Mouse (Mus musculus) midbrain, embryonic 15.5 days (tissue): ENCODE data around the gene Catsper3. TPM values are rescaled to one million over a fixed set of nuclear protein-coding genes. Genes with fewer than 3 reads are reported as not detected.

ENCODE experiments used
- ATAC-seq: fragments of 200-750 bp; cut with Nextera tagmentation; replicated peaks from 2 replicates; pipeline ENCODE4 v1.8.0; 2017; ENCODE audit warnings: moderate TSS enrichment
- H3K27ac ChIP-seq: fragments of 300-500 bp; sonication (generic); 2 replicates; pipeline ENCODE4 v1.5.1; 2015; ENCODE audit warnings: mild to moderate bottlenecking, inconsistent platforms
- H3K27me3 ChIP-seq: fragments of 300-500 bp; sonication (generic); replicated peaks from 2 replicates; pipeline ENCODE4 v1.6.1; 2015; ENCODE audit warnings: inconsistent platforms
- H3K36me3 ChIP-seq: fragments of 300-500 bp; sonication (generic); replicated peaks from 2 replicates; pipeline ENCODE4 v1.6.1; 2015; ENCODE audit warnings: inconsistent platforms
- H3K4me1 ChIP-seq: fragments of 300-500 bp; sonication (generic); 2 replicates; pipeline ENCODE4 v1.6.1; 2015; ENCODE audit warnings: inconsistent platforms
- H3K4me2 ChIP-seq: fragments of 300-500 bp; sonication (generic); 2 replicates; pipeline ENCODE4 v1.6.1; 2015; ENCODE audit warnings: inconsistent platforms, mild to moderate bottlenecking, moderate library complexity
- H3K4me3 ChIP-seq: fragments of 300-500 bp; sonication (generic); 2 replicates; pipeline ENCODE4 v1.5.1; 2015; ENCODE audit warnings: mild to moderate bottlenecking, inconsistent platforms
- H3K9ac ChIP-seq: fragments of 300-500 bp; sonication (generic); 2 replicates; pipeline ENCODE4 v1.6.1; 2015; ENCODE audit warnings: mild to moderate bottlenecking, inconsistent platforms
- H3K9me3 ChIP-seq: fragments of 300-500 bp; sonication (generic); 2 replicates; pipeline ENCODE4 v1.6.1; 2016; ENCODE audit warnings: inconsistent platforms
- WGBS: fragments of 180-500 bp; shearing (Covaris S2); methylation state at CpG from one replicate; pipeline ENCODE4 v1.1.7; 2015; ENCODE audit warnings: mixed read lengths; 5-methylcytosine and 5-hydroxymethylcytosine counted together
- polyA plus RNA-seq: library from polyadenylated mRNA; unstranded; fragments of >200 nt; fragmentation: Nextera tagmentation; extraction: Ambion mirVana; gene quantifications from 2 replicates; pipeline ENCODE4 v1.2.1, GENCODE M21; 2015

Catsper3 gene
- polyA plus RNA-seq, 1 experiment from 2014 or later: 0.17 TPM

DNA sequence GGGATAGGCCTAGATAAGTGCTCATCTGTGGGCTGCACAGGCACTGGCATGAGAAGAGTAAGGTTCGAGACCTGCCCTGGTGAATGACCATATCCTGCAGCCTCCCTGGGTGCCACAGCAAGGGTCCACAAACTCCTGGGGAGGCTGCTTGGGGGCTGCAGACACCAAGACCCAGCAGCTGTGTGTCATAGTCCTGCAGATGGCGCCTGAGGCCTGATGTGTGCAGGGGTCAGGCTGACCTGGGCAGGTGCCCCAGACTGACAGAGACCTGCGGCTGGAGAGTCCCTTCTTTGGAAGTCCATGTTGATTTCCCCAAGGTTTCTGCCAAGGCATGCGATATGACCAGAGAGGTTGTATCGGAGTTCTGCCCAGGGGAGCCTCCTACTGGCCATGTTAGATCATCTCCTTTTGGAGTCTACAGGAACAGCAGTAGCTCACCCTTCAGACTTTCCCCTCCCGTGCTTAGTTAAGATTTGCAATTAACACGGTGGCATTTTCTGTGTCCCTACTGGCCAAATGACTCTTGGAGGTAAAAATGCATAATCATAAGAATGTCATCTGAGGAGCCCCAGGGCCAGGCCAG, 24.8 kb downstream of the Catsper3 start:
- no peaks in the 10 kb centered on the region for H3K9me3 ChIP-seq
- ATAC-seq: no peak
- no peaks in the 10 kb centered on the region for H3K4me1 ChIP-seq

DNA sequence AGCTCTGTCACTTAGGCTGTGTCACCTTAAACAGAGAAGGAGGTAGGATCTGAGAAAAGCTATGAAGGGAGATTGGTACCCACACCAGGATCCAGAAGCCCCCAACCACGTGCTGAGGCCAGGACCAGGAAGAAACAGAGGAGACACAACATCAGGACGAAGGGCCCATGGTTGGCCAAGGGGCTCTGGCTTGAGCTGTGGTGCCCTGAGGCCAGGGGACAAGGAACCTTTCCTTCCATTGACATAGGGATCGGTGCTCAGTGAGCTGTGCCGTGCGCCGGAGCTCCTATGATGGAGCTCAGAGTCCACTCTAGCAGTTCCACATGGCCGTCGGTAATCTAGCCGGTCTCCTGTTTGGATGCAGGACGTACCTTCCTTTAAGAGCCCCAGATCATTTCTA, 25.3 kb downstream of the Catsper3 start:
- 92% methylated on average over 10 of the region's 10 CpGs for WGBS
- H3K4me2 ChIP-seq: no peak overlapping the region

More for the DNA sequence above, 24.8 kb downstream of the Catsper3 start:
- Histone ChIP-seq H3K36me3 (no peaks in the 10 kb centered on the region), H3K9ac (no peak overlapping the region), H3K4me3 (no peak overlapping the region), H3K4me2 (no peak overlapping the region), H3K27ac (no peak overlapping the region), H3K27me3 (no peaks in the 10 kb centered on the region)
- WGBS: 75% methylated on average over 7 of the region's 7 CpGs

DNA sequence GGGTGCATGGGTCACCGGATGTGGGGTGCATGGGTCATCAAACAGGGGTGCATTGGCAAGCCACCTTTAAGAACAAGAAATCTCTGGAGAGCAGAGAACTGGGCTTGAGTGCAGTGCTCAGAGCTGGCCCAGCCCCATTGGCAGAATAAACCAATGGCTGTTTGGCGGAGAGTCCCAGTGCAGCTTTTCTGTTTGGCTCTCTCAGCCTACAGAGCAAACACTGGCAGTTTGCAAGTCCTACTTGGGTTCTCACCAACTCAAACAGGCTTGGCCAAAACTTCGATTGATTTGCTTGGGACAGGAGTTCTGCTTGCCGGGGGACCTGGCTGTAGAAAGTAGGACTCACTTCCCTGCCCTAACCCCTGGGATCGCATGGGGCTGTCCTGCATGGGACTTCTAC, 26.6 kb downstream of the Catsper3 start:
- H3K27me3 ChIP-seq: no peaks in the 10 kb centered on the region
- no peak overlapping the region for H3K27ac ChIP-seq

More for the DNA sequence above, 25.3 kb downstream of the Catsper3 start:
- no peaks in the 10 kb centered on the region for H3K9me3 ChIP-seq
- no peak overlapping the region for H3K4me3 ChIP-seq
- H3K4me1 ChIP-seq: no peaks in the 10 kb centered on the region
- no peak overlapping the region for H3K9ac ChIP-seq
- H3K27me3 ChIP-seq: no peaks in the 10 kb centered on the region
- H3K27ac ChIP-seq: no peak overlapping the region
- no peaks in the 10 kb centered on the region for H3K36me3 ChIP-seq
- ATAC-seq: no peak

DNA sequence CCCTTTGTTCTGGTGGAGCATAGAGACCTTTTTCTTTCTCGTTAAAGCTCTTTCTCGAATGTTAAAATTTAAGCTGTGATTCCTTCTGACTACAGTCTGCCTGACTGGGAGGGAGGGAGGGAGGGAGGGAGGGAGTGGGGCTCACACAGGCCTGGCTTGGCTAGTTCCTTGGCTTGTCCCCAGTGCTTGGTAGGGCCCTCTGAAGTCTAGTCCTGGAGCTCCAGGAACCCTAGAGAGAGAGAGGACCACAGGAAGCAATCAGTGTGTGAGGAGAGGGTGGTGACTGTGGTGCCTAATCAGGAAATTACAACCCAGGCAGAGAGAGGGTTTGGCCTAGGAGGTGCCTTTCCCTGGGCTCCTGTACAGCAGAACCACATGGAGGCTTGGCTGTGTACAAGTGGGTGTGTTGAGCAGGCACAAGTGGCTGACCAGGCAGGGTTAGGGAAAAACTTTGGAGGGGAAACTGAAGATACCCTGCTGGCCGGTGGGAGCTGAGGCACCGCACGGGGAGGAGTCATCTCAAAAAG, 29.2 kb downstream of the Catsper3 start:
- 63% methylated on average over 5 of the region's 5 CpGs for WGBS
- Histone ChIP-seq H3K27me3 (no peaks in the 10 kb centered on the region), H3K9me3 (no peaks in the 10 kb centered on the region), H3K36me3 (no peaks in the 10 kb centered on the region), H3K4me2 (no peak overlapping the region), H3K4me3 (no peak overlapping the region), H3K9ac (no peak overlapping the region), H3K27ac (no peak overlapping the region), H3K4me1 (no peaks in the 10 kb centered on the region)
- no peak for ATAC-seq

More for the DNA sequence above, 26.6 kb downstream of the Catsper3 start:
- no peak for ATAC-seq
- WGBS: 85% methylated on average over 5 of the region's 5 CpGs
- Histone ChIP-seq H3K9ac (no peak overlapping the region), H3K4me3 (no peak overlapping the region), H3K36me3 (no peaks in the 10 kb centered on the region), H3K4me2 (no peak overlapping the region), H3K9me3 (no peaks in the 10 kb centered on the region), H3K4me1 (no peaks in the 10 kb centered on the region)

DNA sequence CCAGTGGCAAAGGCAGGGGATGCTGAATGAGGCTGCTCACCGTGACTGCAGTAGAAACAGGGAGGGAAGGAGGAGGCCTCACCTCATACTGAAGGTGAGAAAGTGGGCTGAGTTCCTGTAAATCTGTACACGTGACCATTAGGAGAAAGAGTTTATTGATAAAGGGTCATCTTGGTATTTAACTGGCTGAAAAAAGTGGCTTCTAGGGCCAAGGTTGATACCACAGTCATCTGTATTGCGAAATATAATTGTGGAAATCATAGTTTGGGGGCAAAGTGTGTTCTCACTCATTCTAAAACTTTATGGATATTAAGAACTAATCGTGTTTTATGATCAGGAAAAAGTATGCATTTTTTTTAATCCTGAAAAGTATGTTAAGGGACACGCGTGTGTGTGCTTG, 30.5 kb downstream of the Catsper3 start:
- Histone ChIP-seq H3K27ac (no peak overlapping the region), H3K4me1 (no peaks in the 10 kb centered on the region), H3K36me3 (no peaks in the 10 kb centered on the region), H3K27me3 (no peaks in the 10 kb centered on the region), H3K9me3 (no peaks in the 10 kb centered on the region), H3K4me2 (no peak overlapping the region), H3K9ac (no peak overlapping the region), H3K4me3 (no peak overlapping the region)
- no peak for ATAC-seq
- WGBS: 83% methylated on average over 6 of the region's 6 CpGs

DNA sequence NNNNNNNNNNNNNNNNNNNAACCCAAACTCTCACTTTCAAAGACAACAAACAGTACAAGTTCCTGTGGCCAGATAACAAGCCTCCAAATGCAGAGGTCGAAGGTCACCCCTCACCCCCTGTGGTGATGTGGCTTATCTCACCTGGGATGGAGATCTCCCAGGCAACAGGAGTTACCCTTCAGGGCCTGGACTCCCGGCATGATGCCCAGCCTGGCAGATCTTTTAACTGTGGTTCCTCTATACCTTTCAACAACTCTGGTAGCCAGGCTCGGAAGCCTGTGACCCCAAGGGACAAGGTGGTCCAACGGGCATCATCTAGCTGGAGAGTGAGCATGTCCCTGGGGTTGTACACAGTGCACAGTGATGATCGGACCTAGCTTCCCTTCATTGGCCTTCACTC, 38.1 kb downstream of the Catsper3 start:
- Histone ChIP-seq H3K4me1 (peaks cover 9% of the 10 kb centered on the region; the same call in 1 of the 2 replicates), H3K27me3 (peaks cover 53% of the 10 kb centered on the region), H3K9ac (no peak overlapping the region), H3K9me3 (no peaks in the 10 kb centered on the region), H3K4me2 (no peak overlapping the region), H3K36me3 (no peaks in the 10 kb centered on the region), H3K27ac (no peak overlapping the region), H3K4me3 (no peak overlapping the region)
- 63% methylated on average over 5 of the region's 5 CpGs for WGBS
- no peak for ATAC-seq

DNA sequence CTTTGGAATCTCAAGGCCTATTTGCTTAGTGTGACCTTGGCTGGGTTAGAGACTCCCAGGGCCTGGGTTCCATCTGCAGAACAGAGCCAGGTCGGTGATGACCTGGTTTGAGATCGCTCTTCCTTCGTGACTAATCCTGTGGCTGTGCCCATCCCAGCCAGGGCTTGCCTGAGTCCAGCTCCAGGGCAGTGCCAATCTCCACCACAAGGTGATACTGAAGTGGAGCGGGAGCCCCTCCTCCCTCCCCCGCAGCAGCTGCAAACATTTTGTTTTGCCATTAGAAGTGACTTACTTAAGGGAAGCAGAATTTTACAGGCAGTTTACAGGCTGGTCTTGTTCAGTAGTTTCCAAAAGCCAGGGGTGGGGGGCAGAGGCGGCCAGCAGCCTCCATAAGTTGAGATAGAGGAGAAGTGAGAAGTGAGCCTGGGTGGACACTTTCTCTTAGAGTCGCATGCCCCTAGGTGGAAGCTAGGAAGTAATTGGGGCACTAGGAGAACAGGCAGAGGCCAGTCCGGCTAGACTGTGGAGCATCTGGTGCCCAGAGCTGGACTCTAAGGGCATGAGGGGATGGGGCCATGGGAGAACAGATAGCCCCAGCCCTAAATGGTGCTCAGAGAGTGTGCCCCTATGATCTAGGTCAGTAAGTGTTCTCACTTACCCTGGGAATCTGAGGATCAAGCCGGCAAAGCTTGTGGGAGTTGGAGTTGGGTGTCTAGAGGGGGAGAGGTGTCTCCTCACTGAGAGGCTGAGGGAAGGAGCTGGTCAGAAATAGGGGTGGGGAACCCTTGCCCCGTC, 40.0 kb downstream of the Catsper3 start:
- H3K27me3 ChIP-seq: peaks cover 71% of the 10 kb centered on the region
- H3K27ac ChIP-seq: no peak overlapping the region
- peaks cover 9% of the 10 kb centered on the region; the same call in 1 of the 2 replicates for H3K4me1 ChIP-seq
- no peak overlapping the region for H3K4me2 ChIP-seq
- no peaks in the 10 kb centered on the region for H3K9me3 ChIP-seq
- H3K4me3 ChIP-seq: no peak overlapping the region
- H3K36me3 ChIP-seq: no peaks in the 10 kb centered on the region
- 10% methylated on average over 10 of the region's 10 CpGs for WGBS
- ATAC-seq: 0 out of 2 replicates have a peak, but pooled peaks have one; percentile 23
- no peak overlapping the region for H3K9ac ChIP-seq

DNA sequence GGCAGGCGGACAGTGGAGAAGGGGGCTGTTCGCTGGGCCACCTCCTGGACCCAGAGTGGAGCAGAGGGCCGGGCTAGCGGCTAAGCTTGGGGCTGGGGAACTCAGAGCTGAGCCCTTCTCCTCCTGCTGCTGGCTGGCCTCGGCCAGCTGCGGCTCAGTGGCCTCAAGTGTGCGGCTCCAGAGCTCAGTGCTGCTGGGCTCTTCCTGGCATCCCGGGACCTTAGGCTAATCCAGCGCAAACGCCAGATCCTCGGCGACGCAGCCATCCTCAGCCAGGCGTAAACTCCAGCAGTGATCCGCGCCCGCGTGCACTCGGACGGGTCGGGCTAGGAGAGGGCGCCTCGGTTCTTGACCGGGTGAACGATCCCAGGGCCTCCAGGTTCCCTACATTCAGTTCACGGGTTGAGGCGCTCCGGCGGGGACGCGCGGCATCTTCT, 40.9 kb downstream of the Catsper3 start:
- H3K4me3 ChIP-seq: no peak overlapping the region
- ATAC-seq: 0 out of 2 replicates have a peak, but pooled peaks have one; percentile 44
- WGBS: under 1% methylated on average over 31 of the region's 32 CpGs

DNA sequence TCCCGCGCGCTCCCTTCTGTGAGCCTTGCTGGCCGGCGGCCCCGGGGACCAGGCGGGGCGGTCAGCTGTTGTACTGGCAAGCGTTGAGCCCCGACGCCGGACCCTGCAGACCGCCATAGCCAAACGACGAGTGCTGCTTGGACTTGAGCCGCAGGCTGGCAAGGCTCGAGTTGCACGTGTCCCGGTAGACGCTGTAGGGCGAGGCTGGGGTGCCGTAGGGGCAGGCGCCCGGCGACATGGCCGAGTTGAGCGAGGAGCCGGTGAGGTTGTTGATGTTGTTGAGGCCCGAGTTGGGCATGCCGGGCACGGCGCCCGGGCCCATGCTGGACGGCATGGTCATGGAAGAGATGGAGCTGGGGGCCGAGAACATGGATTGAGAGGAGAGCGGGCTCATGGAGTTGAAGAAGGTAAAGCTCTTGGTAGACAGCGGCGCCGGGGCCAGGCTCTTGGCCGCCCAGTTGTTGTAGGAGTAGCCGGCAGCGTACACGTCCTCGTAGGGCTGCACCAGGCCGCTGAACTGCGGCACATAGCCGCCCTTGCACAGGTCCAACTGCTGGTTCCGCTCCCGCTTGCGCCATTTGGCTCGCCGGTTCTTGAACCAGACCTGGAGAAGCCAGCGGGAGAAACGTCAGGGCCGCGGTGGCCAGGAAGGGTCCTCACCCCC, 41.8 kb downstream of the Catsper3 start:
- Histone ChIP-seq H3K27ac (no peak overlapping the region), H3K4me3 (no peak overlapping the region), H3K27me3 (peaks cover 85% of the 10 kb centered on the region), H3K9me3 (no peaks in the 10 kb centered on the region), H3K36me3 (no peaks in the 10 kb centered on the region), H3K4me2 (no peak overlapping the region), H3K9ac (no peak overlapping the region), H3K4me1 (peaks cover 18% of the 10 kb centered on the region)
- under 1% methylated on average over 56 of the region's 56 CpGs for WGBS
- no peak for ATAC-seq

More for the DNA sequence above, 40.9 kb downstream of the Catsper3 start:
- Histone ChIP-seq H3K4me1 (peaks cover 9% of the 10 kb centered on the region), H3K36me3 (no peaks in the 10 kb centered on the region), H3K9ac (no peak overlapping the region), H3K4me2 (no peak overlapping the region), H3K9me3 (no peaks in the 10 kb centered on the region), H3K27ac (no peak overlapping the region), H3K27me3 (peaks cover 78% of the 10 kb centered on the region)

DNA sequence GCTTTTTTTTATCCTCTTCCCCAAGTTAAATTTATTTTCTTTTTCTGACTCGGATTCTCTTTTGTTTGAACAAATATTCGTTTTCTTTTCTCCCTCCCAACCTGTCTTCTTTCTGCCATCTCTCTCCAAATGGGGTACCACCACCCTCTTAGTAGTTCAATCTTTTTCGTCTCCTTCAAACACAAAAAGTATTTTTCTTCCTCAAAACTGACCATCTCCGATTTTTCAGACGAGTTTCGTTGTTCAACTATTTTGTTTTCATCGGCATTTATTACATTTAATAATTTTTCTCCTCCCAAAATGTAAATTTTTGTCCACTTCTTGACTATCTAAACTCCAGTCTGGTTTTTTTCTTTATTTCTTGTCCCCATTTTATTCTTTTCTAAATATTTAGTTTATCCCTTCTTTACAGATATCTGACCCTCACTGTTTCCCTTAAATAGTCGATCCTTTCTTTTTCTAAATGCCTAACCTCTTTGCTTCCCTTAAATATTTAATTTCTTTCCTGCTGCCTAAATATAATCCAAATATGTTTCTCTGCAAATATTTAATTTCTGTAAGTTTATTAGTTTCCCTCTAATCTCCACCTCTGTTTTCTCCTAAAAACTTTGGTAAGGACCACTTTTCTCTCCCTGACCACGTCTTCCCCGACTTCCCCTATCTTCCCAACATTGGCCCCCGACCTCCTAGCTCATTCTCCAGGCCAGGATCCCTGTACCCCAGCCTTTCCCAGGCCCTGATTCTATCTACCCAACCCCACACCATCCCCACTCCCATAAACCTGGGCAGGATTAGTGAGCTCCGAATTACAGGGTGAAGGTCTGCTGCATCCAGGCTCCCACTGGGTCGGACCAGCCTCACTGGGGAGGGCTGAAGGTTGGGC, 42.7 kb downstream of the Catsper3 start:
- Histone ChIP-seq H3K27ac (no peak overlapping the region), H3K4me2 (no peak overlapping the region), H3K27me3 (peaks cover 83% of the 10 kb centered on the region), H3K9me3 (no peaks in the 10 kb centered on the region), H3K4me3 (no peak overlapping the region), H3K9ac (no peak overlapping the region), H3K4me1 (peaks cover 23% of the 10 kb centered on the region), H3K36me3 (no peaks in the 10 kb centered on the region)
- ATAC-seq: no peak
- WGBS: 5% methylated on average over 13 of the region's 13 CpGs

DNA sequence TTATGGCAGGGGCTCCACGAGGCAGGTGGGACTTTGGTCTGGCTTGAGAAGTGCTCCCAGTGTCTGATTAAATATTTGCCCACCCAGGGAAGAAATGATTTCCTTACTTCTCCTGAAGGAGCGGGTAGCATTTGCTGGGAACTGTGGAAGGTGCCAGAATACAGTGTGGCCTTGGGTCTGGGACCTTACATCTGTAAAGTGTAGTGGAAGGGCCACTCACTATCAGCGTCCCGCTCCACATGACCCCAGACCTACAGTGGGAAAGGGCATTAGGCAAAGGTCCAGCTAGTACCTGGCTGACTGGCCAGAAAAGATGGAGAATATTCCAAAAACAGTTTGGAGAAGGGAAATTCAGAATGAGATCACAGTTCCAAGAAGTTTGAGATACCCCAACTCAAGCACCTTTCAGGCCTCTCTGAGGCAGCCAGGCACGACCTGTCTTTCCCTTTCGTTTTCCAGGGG, 43.3 kb downstream of the Catsper3 start:
- no peak overlapping the region for H3K4me3 ChIP-seq
- H3K27ac ChIP-seq: no peak overlapping the region
- ATAC-seq: no peak
- no peak overlapping the region for H3K9ac ChIP-seq
- H3K9me3 ChIP-seq: no peaks in the 10 kb centered on the region
- peaks cover 83% of the 10 kb centered on the region for H3K27me3 ChIP-seq
- 1% methylated on average over 6 of the region's 6 CpGs for WGBS
- no peak overlapping the region for H3K4me2 ChIP-seq
- H3K36me3 ChIP-seq: no peaks in the 10 kb centered on the region
- H3K4me1 ChIP-seq: peaks cover 23% of the 10 kb centered on the region
